Mouse (Mus musculus): ENCODE data around the gene Sv2c. TPM values are rescaled to one million over a fixed set of nuclear protein-coding genes. Genes with fewer than 3 reads are reported as not detected.

The Sv2c gene
- polyA plus RNA-seq, 1 experiment from 2014 or later = 0.27 TPM

DNA sequence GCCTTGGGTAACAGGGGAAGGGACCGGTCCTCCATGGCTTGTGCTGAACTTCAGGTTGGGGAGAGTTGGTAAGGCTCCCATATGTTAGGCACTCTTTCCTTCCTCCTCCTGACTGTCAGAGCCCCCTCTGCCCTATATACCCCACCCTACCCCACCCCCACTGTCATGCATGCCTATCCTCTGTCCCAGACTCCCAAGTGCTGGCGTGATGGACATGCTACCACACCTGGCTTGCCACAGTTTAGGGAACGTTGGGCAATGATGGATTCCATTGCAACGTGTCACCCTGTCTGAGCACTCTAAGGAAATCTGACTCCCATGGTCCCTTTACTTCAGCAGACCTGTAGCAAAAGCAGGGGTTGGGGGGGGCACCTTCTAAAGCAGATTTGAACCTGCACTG lies 183.6 kb downstream of the Sv2c start:
- Histone ChIP-seq H3K9ac (replicated peaks; ENCODE audit: low read depth) (no peak overlapping the region), H3K4me2 (replicated peaks; ENCODE audit: low read depth, low read length) (no peak overlapping the region), H3K36me3 (ENCODE audit: insufficient read depth, low read length) (no peaks in the 10 kb centered on the region), H3K27me3 (replicated peaks; ENCODE audit: insufficient read depth, low read length) (no peaks in the 10 kb centered on the region), H3K4me1 (ENCODE audit: insufficient read depth, low read depth, low read length) (no peaks in the 10 kb centered on the region), H3K9me3 (ENCODE audit: low read length) (no peaks in the 10 kb centered on the region), H3K4me3 (ENCODE audit: low read depth, low read length) (no peak overlapping the region), H3K27ac (ENCODE audit: low read length) (no peak overlapping the region)
- DNase-seq (ENCODE audit: low spot score) (no peak), ATAC-seq (no peak)
- 68% methylated on average over 4 of the region's 4 CpGs for WGBS
- TF ChIP-seq CTCF (IDR thresholded peaks at IDR 0.05) = no peak
- no peak for TF ChIP-seq EP300 (IDR thresholded peaks at IDR 0.05)

DNA sequence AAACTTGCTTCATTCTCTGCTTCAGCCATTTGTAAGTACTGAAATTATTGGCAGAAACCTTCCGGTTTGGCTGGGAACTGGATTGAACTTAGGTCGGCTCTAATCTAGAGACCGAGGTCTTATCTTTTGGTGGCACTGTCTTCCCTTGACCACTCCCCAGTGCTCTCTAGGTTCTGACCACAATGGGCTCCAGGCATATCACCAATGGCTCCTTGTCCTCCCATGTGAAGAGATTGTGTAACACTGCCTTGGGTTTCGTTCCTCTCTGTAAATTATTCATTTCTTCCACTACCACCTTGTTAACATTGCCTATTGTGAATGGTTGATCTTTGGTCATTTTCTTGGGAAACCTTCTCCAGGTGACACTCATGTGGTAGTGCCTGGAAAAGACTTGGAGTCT lies 184.0 kb downstream of the Sv2c start:
- Histone ChIP-seq H3K9ac (replicated peaks; ENCODE audit: low read depth) (no peak overlapping the region), H3K4me3 (ENCODE audit: low read depth, low read length) (no peak overlapping the region), H3K27me3 (replicated peaks; ENCODE audit: insufficient read depth, low read length) (no peaks in the 10 kb centered on the region), H3K36me3 (ENCODE audit: insufficient read depth, low read length) (no peaks in the 10 kb centered on the region), H3K4me2 (replicated peaks; ENCODE audit: low read depth, low read length) (no peak overlapping the region), H3K9me3 (ENCODE audit: low read length) (no peaks in the 10 kb centered on the region), H3K27ac (ENCODE audit: low read length) (no peak overlapping the region), H3K4me1 (ENCODE audit: insufficient read depth, low read depth, low read length) (no peaks in the 10 kb centered on the region)
- TF ChIP-seq CTCF (IDR thresholded peaks at IDR 0.05) (no peak), EP300 (IDR thresholded peaks at IDR 0.05) (no peak)
- DNase-seq (ENCODE audit: low spot score) (no peak), ATAC-seq (no peak)
- 73% methylated on average over 4 of the region's 4 CpGs for WGBS

DNA sequence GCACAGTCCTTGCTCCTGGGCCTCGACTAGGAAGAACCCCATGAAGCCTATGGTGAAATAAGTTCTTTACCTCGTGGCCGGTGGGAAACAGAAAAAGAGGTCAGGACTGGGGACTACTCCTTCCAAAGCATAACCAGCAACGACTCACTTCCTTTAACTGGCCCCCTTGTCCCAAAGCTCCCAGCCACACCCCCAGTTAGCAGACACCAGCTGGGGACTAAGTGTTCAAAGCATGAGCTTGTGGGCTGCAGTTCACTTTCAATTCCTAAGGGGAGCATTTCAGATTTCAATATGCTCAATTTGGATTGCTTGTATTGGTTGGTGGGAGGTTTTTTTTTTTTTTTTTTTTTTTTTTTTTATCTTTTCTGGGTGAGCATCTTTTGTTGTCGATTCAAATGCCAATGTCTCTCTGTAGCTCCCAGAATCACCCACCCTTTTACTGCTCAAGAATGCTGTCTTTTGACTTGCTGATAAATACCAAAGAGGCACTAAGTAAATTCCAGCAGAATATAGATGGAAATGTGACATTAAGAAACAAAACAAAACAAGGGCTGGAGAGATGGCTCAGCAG lies 186.4 kb downstream of the Sv2c start:
- DNase-seq (ENCODE audit: low spot score) (no peak), ATAC-seq (no peak)
- Histone ChIP-seq H3K4me1 (ENCODE audit: insufficient read depth, low read depth, low read length) (no peaks in the 10 kb centered on the region), H3K4me3 (ENCODE audit: low read depth, low read length) (no peak overlapping the region), H3K9me3 (ENCODE audit: low read length) (no peaks in the 10 kb centered on the region), H3K36me3 (ENCODE audit: insufficient read depth, low read length) (no peaks in the 10 kb centered on the region), H3K27ac (ENCODE audit: low read length) (no peak overlapping the region), H3K27me3 (replicated peaks; ENCODE audit: insufficient read depth, low read length) (no peaks in the 10 kb centered on the region), H3K9ac (replicated peaks; ENCODE audit: low read depth) (no peak overlapping the region), H3K4me2 (replicated peaks; ENCODE audit: low read depth, low read length) (no peak overlapping the region)
- no peak for TF ChIP-seq CTCF (IDR thresholded peaks at IDR 0.05)
- no peak for TF ChIP-seq EP300 (IDR thresholded peaks at IDR 0.05)
- WGBS = 56% methylated on average over 5 of the region's 5 CpGs

DNA sequence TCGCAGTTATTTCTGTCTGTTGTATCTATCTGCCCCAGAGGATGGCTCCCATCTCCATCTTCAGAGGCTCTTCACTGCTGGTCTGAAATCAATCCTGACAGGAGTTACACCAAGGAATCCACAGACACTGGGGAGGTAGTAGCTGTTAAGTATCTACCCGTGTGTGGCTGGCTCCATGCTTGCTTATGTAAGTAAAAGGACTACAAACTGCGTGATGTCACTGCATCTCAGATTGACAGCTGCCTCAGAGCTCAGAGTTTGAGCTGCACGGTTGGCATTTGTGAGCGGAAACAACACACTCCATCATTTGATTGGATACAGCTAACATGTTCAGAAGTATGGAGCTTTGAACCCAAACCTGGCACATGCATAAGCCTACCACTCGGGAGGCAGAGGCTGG lies 187.8 kb downstream of the Sv2c start:
- WGBS = 81% methylated on average over 6 of the region's 6 CpGs
- TF ChIP-seq CTCF (IDR thresholded peaks at IDR 0.05) (no peak), EP300 (IDR thresholded peaks at IDR 0.05) (no peak)
- H3K36me3 ChIP-seq (ENCODE audit: insufficient read depth, low read length) = no peaks in the 10 kb centered on the region
- H3K9ac ChIP-seq (replicated peaks; ENCODE audit: low read depth) = no peak overlapping the region
- H3K27ac ChIP-seq (ENCODE audit: low read length) = no peak overlapping the region
- H3K4me1 ChIP-seq (ENCODE audit: insufficient read depth, low read depth, low read length) = no peaks in the 10 kb centered on the region
- no peak overlapping the region for H3K4me3 ChIP-seq (ENCODE audit: low read depth, low read length)
- no peaks in the 10 kb centered on the region for H3K27me3 ChIP-seq (replicated peaks; ENCODE audit: insufficient read depth, low read length)
- DNase-seq (ENCODE audit: low spot score) = no peak
- H3K4me2 ChIP-seq (replicated peaks; ENCODE audit: low read depth, low read length) = no peak overlapping the region
- no peak for ATAC-seq
- H3K9me3 ChIP-seq (ENCODE audit: low read length) = no peaks in the 10 kb centered on the region

DNA sequence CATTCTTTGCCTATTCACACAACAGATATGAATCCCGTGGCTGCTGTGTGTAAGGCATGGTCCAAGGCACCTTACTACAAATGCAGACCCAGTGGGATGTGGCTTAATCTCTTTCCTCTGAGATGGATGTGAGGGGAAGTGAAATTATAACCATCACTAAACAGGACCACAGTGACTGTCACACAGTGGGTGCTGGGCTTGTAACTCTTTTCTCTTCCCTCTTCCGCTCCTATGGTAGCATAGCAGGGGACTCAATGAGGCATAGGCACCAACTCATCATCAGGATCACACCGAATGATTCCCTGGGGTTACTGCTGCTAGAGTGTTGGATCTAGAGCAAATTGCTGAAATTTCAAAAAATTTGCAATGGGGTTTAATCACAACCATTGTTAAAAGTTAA lies 188.5 kb downstream of the Sv2c start:
- no peak overlapping the region for H3K9ac ChIP-seq (replicated peaks; ENCODE audit: low read depth)
- H3K27ac ChIP-seq (ENCODE audit: low read length) = no peak overlapping the region
- H3K4me2 ChIP-seq (replicated peaks; ENCODE audit: low read depth, low read length) = no peak overlapping the region
- TF ChIP-seq CTCF (IDR thresholded peaks at IDR 0.05) (no peak), EP300 (IDR thresholded peaks at IDR 0.05) (no peak)
- no peaks in the 10 kb centered on the region for H3K27me3 ChIP-seq (replicated peaks; ENCODE audit: insufficient read depth, low read length)
- no peak overlapping the region for H3K4me3 ChIP-seq (ENCODE audit: low read depth, low read length)
- H3K36me3 ChIP-seq (ENCODE audit: insufficient read depth, low read length) = no peaks in the 10 kb centered on the region
- no peaks in the 10 kb centered on the region for H3K4me1 ChIP-seq (ENCODE audit: insufficient read depth, low read depth, low read length)
- ATAC-seq (no peak), DNase-seq (ENCODE audit: low spot score) (no peak)
- 86% methylated on average over 3 of the region's 3 CpGs for WGBS
- no peaks in the 10 kb centered on the region for H3K9me3 ChIP-seq (ENCODE audit: low read length)

DNA sequence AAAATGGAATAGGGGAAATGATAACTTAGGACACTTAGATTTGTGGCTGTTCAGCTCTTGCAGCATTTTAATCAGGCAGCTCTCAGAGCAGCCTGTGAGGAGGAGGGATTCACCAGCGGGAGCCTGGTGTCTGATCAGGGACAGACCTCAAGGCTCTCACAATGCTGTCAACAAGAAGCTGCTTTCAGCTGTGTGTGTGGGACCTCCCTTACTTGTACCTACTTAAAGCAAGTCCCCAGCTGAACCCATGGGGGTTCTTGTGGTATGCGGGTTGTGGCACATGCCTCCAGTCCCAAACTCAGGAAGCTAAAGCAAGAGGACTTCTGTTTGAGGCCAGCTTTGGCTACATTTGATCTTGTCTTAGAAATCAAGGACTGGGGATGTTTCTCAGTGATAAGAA lies 189.8 kb downstream of the Sv2c start:
- ATAC-seq = no peak
- no peaks in the 10 kb centered on the region for H3K4me1 ChIP-seq (ENCODE audit: insufficient read depth, low read depth, low read length)
- H3K4me2 ChIP-seq (replicated peaks; ENCODE audit: low read depth, low read length) = no peak overlapping the region
- TF ChIP-seq EP300 (IDR thresholded peaks at IDR 0.05) (no peak), CTCF (IDR thresholded peaks at IDR 0.05) (no peak)
- H3K9ac ChIP-seq (replicated peaks; ENCODE audit: low read depth) = no peak overlapping the region
- no peaks in the 10 kb centered on the region for H3K36me3 ChIP-seq (ENCODE audit: insufficient read depth, low read length)
- H3K4me3 ChIP-seq (ENCODE audit: low read depth, low read length) = no peak overlapping the region
- H3K27ac ChIP-seq (ENCODE audit: low read length) = no peak overlapping the region
- H3K9me3 ChIP-seq (ENCODE audit: low read length) = no peaks in the 10 kb centered on the region
- H3K27me3 ChIP-seq (replicated peaks; ENCODE audit: insufficient read depth, low read length) = no peaks in the 10 kb centered on the region
- DNase-seq (ENCODE audit: low spot score) = no peak
- WGBS = 62% methylated on average over 2 of the region's 2 CpGs

DNA sequence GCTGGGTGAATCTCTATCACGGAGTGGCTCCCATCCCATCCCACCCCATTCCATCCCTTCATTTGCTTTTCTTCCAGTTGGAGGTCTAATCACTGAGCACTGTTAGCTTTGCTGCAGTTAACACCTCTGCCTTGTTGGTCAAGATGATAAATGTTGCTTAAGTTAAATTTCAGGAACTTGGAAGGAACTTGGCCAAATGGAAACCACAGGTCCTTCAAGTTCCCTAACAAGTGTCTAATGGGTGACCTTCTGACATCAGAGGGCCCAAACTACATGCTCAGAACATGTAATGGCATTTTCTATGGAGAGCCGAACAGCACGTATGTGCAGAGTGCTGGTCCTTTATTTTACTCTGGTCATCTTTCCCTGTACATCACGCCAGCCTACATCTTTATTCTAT lies 190.5 kb downstream of the Sv2c start:
- H3K27me3 ChIP-seq (replicated peaks; ENCODE audit: insufficient read depth, low read length) = no peaks in the 10 kb centered on the region
- no peak for DNase-seq (ENCODE audit: low spot score)
- TF ChIP-seq EP300 (IDR thresholded peaks at IDR 0.05) (no peak), CTCF (IDR thresholded peaks at IDR 0.05) (no peak)
- no peak for ATAC-seq
- no peak overlapping the region for H3K9ac ChIP-seq (replicated peaks; ENCODE audit: low read depth)
- no peaks in the 10 kb centered on the region for H3K36me3 ChIP-seq (ENCODE audit: insufficient read depth, low read length)
- H3K27ac ChIP-seq (ENCODE audit: low read length) = no peak overlapping the region
- no peak overlapping the region for H3K4me2 ChIP-seq (replicated peaks; ENCODE audit: low read depth, low read length)
- 85% methylated on average over 4 of the region's 4 CpGs for WGBS
- H3K9me3 ChIP-seq (ENCODE audit: low read length) = no peaks in the 10 kb centered on the region
- H3K4me3 ChIP-seq (ENCODE audit: low read depth, low read length) = no peak overlapping the region
- H3K4me1 ChIP-seq (ENCODE audit: insufficient read depth, low read depth, low read length) = no peaks in the 10 kb centered on the region

All from lung, postnatal 0 days (tissue).